Mouse (Mus musculus): ENCODE data around the gene Vmn1r89. TPM values are rescaled to one million over a fixed set of nuclear protein-coding genes. Genes with fewer than 3 reads are reported as not detected.
A peak's percentile ranks its signal among the peaks of the same experiment; 100 is the strongest.

Gene Vmn1r89
- total RNA-seq (2021): not detected
- long read RNA-seq, experiment 1: 0 reads
- long read RNA-seq, experiment 2: 0 reads

DNA sequence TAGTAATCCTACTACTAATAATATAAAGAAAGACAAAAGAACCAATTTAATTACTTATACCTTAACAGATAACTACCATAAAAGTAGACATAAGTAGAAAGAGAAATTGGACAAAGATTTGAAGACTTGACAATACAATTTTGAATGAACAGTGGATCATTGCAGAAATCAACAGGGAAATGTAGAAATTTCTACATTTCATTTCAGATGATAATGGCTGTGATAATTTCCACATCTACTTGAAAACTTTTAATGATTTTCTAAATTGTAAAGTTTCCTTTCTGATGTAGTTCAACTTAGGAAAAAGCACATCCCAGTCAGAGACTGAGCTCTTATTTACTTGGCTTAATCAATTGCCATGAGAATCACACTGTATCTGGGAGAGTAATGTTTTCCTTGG lies at the start of gene Vmn1r89:
Gene Vmn1r89, plus strand, starts transcription at position 301 of the 400 bp plus-strand sequence.
- no peak for DNase-seq

DNA sequence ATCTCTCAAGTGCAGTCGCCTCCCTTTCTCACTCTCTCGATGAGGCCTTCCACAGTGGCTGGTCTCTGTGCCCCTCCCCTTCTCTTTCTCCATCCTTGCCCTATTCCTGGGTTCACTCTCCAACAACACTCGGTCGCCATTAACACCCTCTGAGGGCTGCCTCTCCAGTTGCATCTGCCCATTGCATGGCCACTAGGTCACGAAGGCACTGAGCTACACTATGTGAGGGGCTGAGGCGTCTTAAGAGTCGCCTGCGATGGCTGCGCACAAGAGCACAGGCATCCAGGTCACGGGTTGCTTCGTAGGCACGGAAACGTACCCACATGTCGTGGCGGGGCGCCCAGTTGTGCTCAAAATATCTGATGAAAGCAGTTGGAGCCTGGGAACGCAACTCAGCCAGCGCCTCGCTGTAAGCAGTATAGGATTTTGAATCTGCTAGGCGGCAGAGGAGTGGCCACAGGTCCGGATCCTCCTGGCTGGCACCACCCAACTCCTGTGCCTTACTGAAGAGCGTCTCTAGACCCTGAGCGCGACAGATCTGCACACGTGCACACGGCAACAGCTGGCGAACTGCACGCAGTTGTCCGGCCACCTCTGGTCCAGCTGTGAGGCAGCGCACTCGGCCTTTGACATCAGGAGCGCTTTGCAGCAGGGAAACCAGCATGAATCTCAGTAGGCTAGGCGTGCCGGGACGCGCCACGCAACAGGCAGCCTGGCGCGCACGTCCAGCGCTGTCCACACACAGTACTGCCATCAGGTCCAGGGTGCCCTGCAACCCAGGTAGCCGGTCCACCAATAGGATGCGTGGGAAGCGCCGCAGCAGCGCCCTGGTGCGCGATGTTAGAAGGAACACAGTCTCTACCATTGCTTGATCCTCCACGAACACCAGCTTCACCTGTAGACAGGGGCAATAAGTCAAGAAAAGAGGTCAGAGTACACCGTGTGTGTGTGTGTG lies 48.2 kb downstream of the Vmn1r89 start:
- DNase-seq: peak; percentile 10

- no peak for DNase-seq
Measured at GRCm38 (mm10) chr7:13263851-13264250, 51.0 kb downstream of the Vmn1r89 start.

- DNase-seq: no peak
Measured at GRCm38 (mm10) chr7:13264396-13264795, 51.6 kb downstream of the Vmn1r89 start.

GRCm38 (mm10) chr7:13268749-13269260 lies 56.0 kb downstream of the Vmn1r89 start:
- no peak for DNase-seq

DNA sequence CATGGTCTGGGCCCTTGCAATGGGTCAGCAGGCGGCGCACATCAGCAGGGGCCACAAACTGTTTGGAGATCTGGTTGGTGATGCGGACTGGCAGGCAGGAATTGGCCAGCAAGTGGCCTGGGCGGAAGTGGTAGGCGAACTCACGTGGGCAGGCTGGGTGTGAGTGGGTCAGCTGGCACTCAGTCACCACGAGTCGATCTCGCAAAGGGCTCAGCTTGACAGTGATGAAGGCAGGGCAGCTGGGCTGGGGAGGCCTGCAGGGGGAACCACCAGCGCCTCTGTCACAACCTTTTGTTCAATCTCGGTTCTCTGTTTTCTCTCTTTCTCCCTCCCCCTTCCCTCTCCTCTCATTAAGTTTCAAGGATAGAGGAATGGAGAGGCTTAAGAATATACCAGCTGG lies 56.6 kb downstream of the Vmn1r89 start:
- DNase-seq: no peak

Other genes starting within 250 kb of the Vmn1r89 start
- 1 to 10 TPM; 2.8 to 4.8 TPM for gene Zfp324, start 247.2 kb upstream of the Vmn1r89 start, total RNA-seq (2021)
- gene Zfp446, start 235.2 kb upstream of the Vmn1r89 start, total RNA-seq (2021): 1 to 10 TPM; 2.1 to 3.8 TPM
- gene Slc27a5, start 214.8 kb upstream of the Vmn1r89 start, total RNA-seq (2021): under 1 TPM in 1 of 2 experiments, not detected in 1; 0.16 TPM
- gene Trim28, start 213.9 kb upstream of the Vmn1r89 start, total RNA-seq (2021): 100 to 1,000 TPM; 118 to 161 TPM
- gene Zbtb45, start 203.0 kb upstream of the Vmn1r89 start, total RNA-seq (2021): 1 to 10 TPM; 5.5 to 6.6 TPM
- 100 to 1,000 TPM; 114 to 123 TPM for gene Chmp2a, start 178.2 kb upstream of the Vmn1r89 start, total RNA-seq (2021)
- gene Ube2m, start 174.7 kb upstream of the Vmn1r89 start, total RNA-seq (2021): 100 to 1,000 TPM; 153 to 168 TPM
- 1 to 10 TPM; 1.2 to 1.5 TPM for gene Mzf1, start 158.3 kb upstream of the Vmn1r89 start, total RNA-seq (2021)
- not detected for gene Vmn1r85, start 117.8 kb upstream of the Vmn1r89 start, total RNA-seq (2021)
- not detected for gene Vmn1r86, start 93.1 kb upstream of the Vmn1r89 start, total RNA-seq (2021)
- gene Vmn1r87, start 72.9 kb upstream of the Vmn1r89 start, total RNA-seq (2021): not detected
- gene Vmn1r88, start 53.5 kb upstream of the Vmn1r89 start, total RNA-seq (2021): under 1 TPM; 0.07 to 0.11 TPM
- 10 to 100 TPM in 1 of 2 experiments, 1 to 10 TPM in 1; 9.6 to 16.5 TPM for gene Lig1, start 64.3 kb downstream of the Vmn1r89 start, total RNA-seq (2021)
- 1 to 10 TPM; 5.4 to 7.0 TPM for gene Zswim9, start 65.7 kb downstream of the Vmn1r89 start, total RNA-seq (2021)
- under 1 TPM in 1 of 2 experiments, not detected in 1; 0.43 TPM for gene Pla2g4c, start 111.6 kb downstream of the Vmn1r89 start, total RNA-seq (2021)
- not detected for gene Cabp5, start 185.1 kb downstream of the Vmn1r89 start, total RNA-seq (2021)
- not detected for gene Bsph1, start 237.8 kb downstream of the Vmn1r89 start, total RNA-seq (2021)

All from gastrocnemius, postnatal 10 days (tissue).